Mouse (Mus musculus) kidney, postnatal 0 days (tissue): Measurements from ENCODE around the gene Oxtr. TPM values are rescaled to one million over a fixed set of nuclear protein-coding genes. Genes with fewer than 3 reads are reported as not detected.
A peak's percentile ranks its signal among the peaks of the same experiment; 100 is the strongest.

Source experiments
- ATAC-seq: fragments of 200-750 bp; cut with Nextera tagmentation; replicated peaks from 2 replicates; pipeline ENCODE4 v1.8.0; 2017; ENCODE audit warnings: low read depth, moderate number of reproducible peaks, moderate TSS enrichment, moderate library complexity; ENCODE audit not compliant: low FRiP score
- DNase-seq: peaks from one replicate; pipeline ENCODE4 v3.0.0-alpha.2; 2016; ENCODE audit warnings: low spot score
- H3K27ac ChIP-seq: fragments of 300-500 bp; sonication (generic); 2 replicates; pipeline ENCODE4 v1.5.1; 2014; ENCODE audit warnings: mild to moderate bottlenecking
- H3K27me3 ChIP-seq: fragments of 300-500 bp; sonication (generic); 2 replicates; pipeline ENCODE4 v1.6.1; 2014; ENCODE audit warnings: low read length, mixed read lengths; ENCODE audit not compliant: insufficient read depth
- H3K36me3 ChIP-seq: fragments of 300-500 bp; sonication (generic); 2 replicates; pipeline ENCODE4 v1.6.1; 2014; ENCODE audit warnings: low read length, mixed read lengths; ENCODE audit not compliant: insufficient read depth
- H3K4me1 ChIP-seq: fragments of 300-500 bp; sonication (generic); replicated peaks from 2 replicates; pipeline ENCODE4 v1.6.1; 2014; ENCODE audit warnings: antibody characterized with exemption, low read length, mixed read lengths; ENCODE audit not compliant: insufficient read depth
- H3K4me2 ChIP-seq: fragments of 300-500 bp; sonication (generic); 2 replicates; pipeline ENCODE4 v1.6.1; 2014; ENCODE audit warnings: mild to moderate bottlenecking, low read length, moderate library complexity, mixed read lengths
- H3K4me3 ChIP-seq: fragments of 300-500 bp; sonication (generic); replicated peaks from 2 replicates; pipeline ENCODE4 v1.5.1; 2014; ENCODE audit warnings: low read depth, low read length
- H3K9ac ChIP-seq: fragments of 300-500 bp; sonication (generic); 2 replicates; pipeline ENCODE4 v1.6.1; 2014; ENCODE audit warnings: low read depth, low read length
- H3K9me3 ChIP-seq: fragments of 300-500 bp; sonication (generic); replicated peaks from 2 replicates; pipeline ENCODE4 v1.6.1; 2016; ENCODE audit warnings: low read length, inconsistent platforms, mixed read lengths
- CTCF ChIP-seq: IDR thresholded peaks from 2 replicates; pipeline ENCODE4 v1.5.1; 2016; ENCODE audit warnings: antibody characterized with exemption, low read depth, mild to moderate bottlenecking, moderate library complexity
- WGBS: fragments of 180-500 bp; shearing (Covaris S2); extraction: QIAGEN DNeasy Blood & Tissue Kit; methylation state at CpG from one replicate; pipeline ENCODE4 v1.1.7; 2014; 5-methylcytosine and 5-hydroxymethylcytosine counted together
- polyA plus RNA-seq: library from polyadenylated mRNA; unstranded; fragments of >200 nt; fragmentation: Nextera tagmentation; extraction: Ambion mirVana; gene quantifications from 2 replicates; pipeline ENCODE4 v1.2.1, GENCODE M21; 2015

Oxtr gene
- 4.1 and 4.6 TPM in 2 replicates for polyA plus RNA-seq

DNA sequence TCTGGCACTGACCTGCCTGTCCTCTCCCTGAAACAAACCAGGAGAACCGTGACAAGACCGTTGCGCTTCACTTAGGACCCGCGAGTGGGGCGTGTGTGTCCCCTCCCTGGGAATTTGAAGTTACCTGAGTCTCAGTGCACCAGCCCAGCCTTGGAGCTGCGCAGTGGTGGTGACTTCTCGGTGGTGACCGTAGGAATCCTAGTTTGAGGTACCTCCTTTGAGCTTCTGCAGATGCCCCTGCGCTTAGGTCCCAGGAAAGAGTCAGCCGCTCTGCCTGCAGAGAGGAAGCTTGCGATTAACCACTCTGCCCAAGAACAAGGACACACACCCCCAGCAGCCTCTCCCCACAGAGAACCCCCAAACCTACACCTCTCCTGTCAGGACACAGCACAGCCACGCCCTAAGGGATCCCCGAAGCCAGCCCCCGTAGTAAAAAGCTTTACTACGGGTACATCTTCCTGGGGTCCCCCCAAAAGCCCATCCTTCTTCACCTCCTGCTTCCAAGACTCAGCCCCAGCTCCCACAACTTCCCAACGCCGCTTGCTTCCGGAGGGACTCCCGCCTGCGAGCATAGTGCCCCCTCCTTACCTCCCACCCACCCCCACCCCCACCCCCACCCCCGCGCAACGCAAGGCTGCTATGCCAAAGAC is at the start of gene Oxtr:
Gene Oxtr (minus strand): TSS at position 34 of the 650 bp plus-strand sequence.
- DNase-seq (no peak), ATAC-seq (peak; percentile 17)
- peak within 1 kb of the TSS; percentile 72 for H3K4me2 ChIP-seq
- H3K4me1 ChIP-seq = peaks cover 22% of the 10 kb centered on the region; the same call in 1 of the 2 replicates
- H3K36me3 ChIP-seq = no peaks in the 10 kb centered on the region
- H3K27me3 ChIP-seq = peaks cover 21% of the 10 kb centered on the region
- H3K27ac ChIP-seq = no peak within 1 kb of the TSS
- 3% methylated on average over 24 of the region's 24 CpGs for WGBS
- H3K4me3 ChIP-seq = peak within 1 kb of the TSS; percentile 33
- no peak for TF ChIP-seq CTCF
- peak within 1 kb of the TSS; percentile 50 for H3K9ac ChIP-seq
- H3K9me3 ChIP-seq = no peaks in the 10 kb centered on the region

DNA sequence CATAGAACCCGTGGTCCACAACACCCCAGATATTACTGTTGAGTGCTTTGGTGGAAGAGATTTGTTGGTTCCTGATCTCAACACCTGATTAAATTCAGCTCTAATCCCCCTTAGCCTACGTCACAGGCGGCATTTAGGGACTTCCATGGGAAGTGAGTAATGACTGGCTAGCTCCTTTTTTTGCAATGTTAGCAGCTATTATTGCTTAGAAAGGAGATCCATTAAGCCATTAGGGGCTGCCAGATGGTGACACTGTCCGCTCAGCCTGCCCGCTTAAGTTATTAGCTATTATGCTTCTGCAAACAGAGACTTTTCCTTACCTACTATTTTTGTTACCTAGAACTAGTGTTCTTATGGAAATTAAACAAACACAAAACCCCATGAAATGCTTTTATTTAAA is 35.7 kb upstream of the Oxtr start:
- no peak for DNase-seq
- no peaks in the 10 kb centered on the region for H3K4me1 ChIP-seq
- no peaks in the 10 kb centered on the region for H3K9me3 ChIP-seq
- H3K4me2 ChIP-seq = no peak overlapping the region
- H3K4me3 ChIP-seq = no peak overlapping the region
- H3K27me3 ChIP-seq = no peaks in the 10 kb centered on the region
- no peak overlapping the region for H3K9ac ChIP-seq
- 72% methylated on average over 5 of the region's 5 CpGs for WGBS
- ATAC-seq = no peak
- TF ChIP-seq CTCF = no peak
- H3K36me3 ChIP-seq = no peaks in the 10 kb centered on the region
- no peak overlapping the region for H3K27ac ChIP-seq

DNA sequence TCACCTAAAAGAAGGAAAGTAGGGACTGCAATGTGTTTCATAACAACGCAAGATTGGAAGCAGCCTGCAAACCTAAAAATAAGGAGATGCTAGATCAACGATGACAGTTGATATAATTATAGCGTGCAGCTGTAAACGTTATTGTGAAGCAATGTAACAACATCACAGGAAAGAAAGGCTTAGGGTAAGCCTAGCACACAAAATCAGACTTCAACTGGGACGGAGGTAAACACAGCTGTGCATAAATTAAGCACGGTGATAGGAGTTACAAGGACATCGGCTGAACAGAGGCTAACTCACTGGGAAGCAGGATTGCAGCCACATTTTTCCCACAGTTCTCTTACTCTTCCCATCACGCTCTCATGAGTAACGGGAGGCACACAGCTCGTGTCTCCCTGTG is 34.7 kb upstream of the Oxtr start:
- Histone ChIP-seq H3K4me3 (no peak overlapping the region), H3K9me3 (no peaks in the 10 kb centered on the region), H3K27ac (no peak overlapping the region), H3K4me1 (no peaks in the 10 kb centered on the region), H3K36me3 (no peaks in the 10 kb centered on the region), H3K4me2 (no peak overlapping the region), H3K27me3 (no peaks in the 10 kb centered on the region), H3K9ac (no peak overlapping the region)
- WGBS = 38% methylated on average over 10 of the region's 10 CpGs
- peak; percentile 23 for DNase-seq
- ATAC-seq = no peak
- TF ChIP-seq CTCF = no peak

DNA sequence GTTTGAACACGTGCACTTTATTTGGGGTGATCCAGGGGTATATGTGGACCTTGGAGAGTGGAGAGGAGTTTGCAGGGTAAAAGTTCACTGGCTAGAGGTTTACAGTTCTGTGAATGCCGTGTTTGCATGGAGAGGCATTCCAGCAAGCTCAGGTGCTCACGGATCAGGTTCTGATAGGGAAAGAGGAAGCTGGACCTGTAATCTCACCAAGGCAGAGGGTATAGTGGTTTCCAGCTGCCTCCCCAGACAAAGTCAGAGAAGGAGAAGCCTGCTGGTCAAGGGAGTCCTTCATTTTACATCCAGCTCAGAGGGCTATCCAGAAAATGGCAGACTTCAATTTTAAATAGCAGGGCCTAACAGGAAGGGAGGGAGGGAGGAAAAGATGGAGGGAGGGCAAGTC is 28.2 kb upstream of the Oxtr start:
- ATAC-seq = no peak

DNA sequence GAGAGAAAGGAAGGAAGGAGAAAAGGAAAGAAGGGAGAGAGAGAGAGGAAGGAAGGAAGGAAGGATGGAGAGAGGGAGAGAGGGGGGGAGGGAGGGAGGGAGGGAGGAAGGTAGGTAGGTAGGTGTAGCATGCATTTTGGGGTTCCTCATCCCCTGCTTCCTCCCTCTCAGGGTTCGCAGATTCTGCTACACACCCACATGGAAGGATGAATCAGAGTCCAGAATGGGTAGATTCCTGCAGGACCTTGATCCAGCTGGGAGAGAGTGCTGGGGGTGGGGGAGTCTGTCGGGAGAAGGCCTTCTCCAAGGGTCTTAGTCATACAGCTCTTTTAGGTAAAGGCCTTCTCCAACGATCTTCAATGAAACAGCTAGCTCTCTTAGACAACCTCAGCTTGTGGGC is 27.8 kb upstream of the Oxtr start:
- no peak overlapping the region for H3K4me3 ChIP-seq
- TF ChIP-seq CTCF = no peak

More for the DNA sequence above, 28.2 kb upstream of the Oxtr start:
- H3K9ac ChIP-seq = no peak overlapping the region
- DNase-seq = no peak
- 75% methylated on average over 3 of the region's 3 CpGs for WGBS
- no peak overlapping the region for H3K4me3 ChIP-seq
- no peak overlapping the region for H3K27ac ChIP-seq
- no peaks in the 10 kb centered on the region for H3K36me3 ChIP-seq
- H3K4me1 ChIP-seq = no peaks in the 10 kb centered on the region
- no peak for TF ChIP-seq CTCF
- H3K27me3 ChIP-seq = no peaks in the 10 kb centered on the region
- H3K4me2 ChIP-seq = no peak overlapping the region
- no peaks in the 10 kb centered on the region for H3K9me3 ChIP-seq

DNA sequence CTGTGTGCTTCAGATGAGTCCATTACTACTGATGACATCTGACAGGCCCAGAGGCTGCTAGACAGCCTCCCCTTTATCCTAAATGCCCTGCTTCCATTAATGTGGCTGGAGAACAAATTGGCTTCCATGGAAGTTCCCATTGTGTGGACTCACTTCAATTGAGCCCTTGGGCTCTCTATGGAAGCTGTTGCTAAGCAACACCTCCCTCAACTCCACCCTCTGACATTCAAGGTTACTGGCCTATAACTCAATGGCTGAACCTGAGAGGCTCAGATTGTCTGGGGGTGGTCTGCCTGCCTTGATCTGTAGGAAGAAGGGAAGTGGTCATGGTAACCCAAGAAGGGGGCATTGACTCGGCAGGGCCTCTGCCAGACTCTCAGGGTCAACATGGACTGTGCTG is 26.8 kb upstream of the Oxtr start:
- no peak; the same call in 1 of the 2 replicates for ATAC-seq
- no peaks in the 10 kb centered on the region for H3K27me3 ChIP-seq
- no peak overlapping the region for H3K27ac ChIP-seq
- H3K4me2 ChIP-seq = no peak overlapping the region
- H3K36me3 ChIP-seq = no peaks in the 10 kb centered on the region
- 8% methylated on average over 1 of the region's 1 CpGs for WGBS
- H3K4me3 ChIP-seq = no peak overlapping the region
- DNase-seq = peak; percentile 54
- no peak overlapping the region for H3K9ac ChIP-seq
- TF ChIP-seq CTCF = no peak
- H3K9me3 ChIP-seq = no peaks in the 10 kb centered on the region
- H3K4me1 ChIP-seq = no peaks in the 10 kb centered on the region

More for the DNA sequence above, 27.8 kb upstream of the Oxtr start:
- Histone ChIP-seq H3K36me3 (no peaks in the 10 kb centered on the region), H3K4me2 (no peak overlapping the region), H3K27ac (no peak overlapping the region), H3K4me1 (no peaks in the 10 kb centered on the region), H3K27me3 (no peaks in the 10 kb centered on the region), H3K9me3 (no peaks in the 10 kb centered on the region), H3K9ac (no peak overlapping the region)
- DNase-seq (no peak), ATAC-seq (no peak)
- 82% methylated on average over 3 of the region's 3 CpGs for WGBS

DNA sequence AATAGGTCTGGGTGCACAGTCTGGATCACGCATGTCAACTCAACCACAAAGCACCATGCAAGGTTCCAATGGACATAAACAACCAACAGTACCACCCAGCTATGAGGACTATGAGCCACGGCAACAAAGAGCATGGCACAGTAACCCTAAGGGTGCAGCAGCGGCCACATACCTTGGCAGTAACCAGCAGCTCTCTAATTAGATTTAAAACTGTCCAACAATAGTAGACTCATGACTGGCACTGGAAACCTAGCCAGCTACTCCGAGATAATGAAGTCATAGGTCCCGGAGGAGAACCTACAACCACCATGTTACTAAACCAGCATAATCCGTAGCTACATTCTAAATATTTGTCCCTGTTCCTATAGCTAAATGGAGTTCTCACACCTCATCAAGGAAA is 24.8 kb upstream of the Oxtr start:
- Histone ChIP-seq H3K4me3 (no peak overlapping the region), H3K4me1 (no peaks in the 10 kb centered on the region), H3K36me3 (no peaks in the 10 kb centered on the region), H3K27me3 (no peaks in the 10 kb centered on the region), H3K9ac (no peak overlapping the region), H3K4me2 (no peak overlapping the region), H3K27ac (no peak overlapping the region), H3K9me3 (no peaks in the 10 kb centered on the region)
- DNase-seq (no peak), ATAC-seq (no peak)
- no peak for TF ChIP-seq CTCF
- 90% methylated on average over 6 of the region's 6 CpGs for WGBS
